Mouse (Mus musculus) spleen, embryonic (tissue): ENCODE measurements around the gene Map7d2.

Source experiments
- CTCF ChIA-PET: fragments of 350-600 bp; sonication (Branson Sonifier 250); formaldehyde crosslinking; loops from one replicate; lab custom pipeline; 2022; lab: Charles Lee

Gene Map7d2

DNA sequence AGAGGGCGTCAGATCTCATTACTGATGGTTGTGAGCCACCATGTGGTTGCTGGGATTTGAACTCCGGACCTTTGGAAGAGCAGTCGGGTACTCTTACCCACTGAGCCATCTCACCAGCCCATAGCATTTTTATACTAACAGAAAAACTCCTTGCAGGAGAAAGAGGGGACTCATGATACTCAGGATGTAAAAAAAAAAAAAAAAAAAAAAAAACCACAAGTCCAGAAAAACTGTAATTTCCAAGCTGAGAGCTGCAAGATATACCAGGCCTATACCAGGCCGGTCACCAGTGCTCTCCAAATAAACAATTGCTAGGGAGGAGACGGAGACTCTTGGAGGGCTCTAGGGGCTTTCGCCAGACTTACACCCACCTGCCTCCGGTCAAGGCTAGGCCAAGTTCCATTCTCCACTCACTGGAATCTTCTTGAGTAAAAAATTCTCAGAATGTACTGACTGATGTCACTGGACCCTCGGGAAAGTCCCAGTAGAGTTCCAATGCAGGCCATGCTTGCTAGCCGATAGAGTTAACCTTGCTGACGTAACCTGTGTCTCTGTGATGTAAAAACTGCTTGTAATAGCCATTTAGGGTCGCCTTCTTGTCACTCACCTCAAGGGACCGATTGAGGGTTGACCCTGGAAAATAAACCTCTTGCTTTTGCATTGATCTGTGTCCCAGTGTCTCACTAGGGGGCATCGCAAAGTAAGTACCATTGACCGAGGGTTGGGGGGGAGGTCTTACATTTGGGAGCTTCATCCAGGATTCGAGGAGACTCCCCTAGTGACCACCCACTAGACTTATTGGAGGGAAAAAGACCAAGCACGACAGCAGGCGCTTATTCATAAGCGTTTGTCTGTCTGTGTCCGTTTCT is 95.7 kb downstream of the Map7d2 start:
- CTCF ChIA-PET: no interaction called here

DNA sequence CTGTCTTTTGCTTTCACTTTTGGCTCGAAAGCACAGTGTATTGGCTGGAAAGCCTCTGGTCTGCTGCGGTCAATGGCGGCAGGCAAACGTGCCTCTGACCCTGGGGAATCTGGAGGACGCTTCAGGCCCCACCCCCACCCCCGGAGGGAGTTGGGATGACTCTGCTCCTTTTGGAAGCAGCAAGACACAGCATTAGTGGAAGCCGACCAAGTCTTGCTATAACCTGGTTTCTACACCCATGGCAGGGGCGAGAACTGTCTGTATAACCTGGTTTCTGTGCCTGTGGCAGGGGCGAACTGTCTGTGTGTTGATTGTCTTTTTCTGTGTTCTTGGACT is 96.3 kb downstream of the Map7d2 start:
- CTCF ChIA-PET: no interaction called here

DNA sequence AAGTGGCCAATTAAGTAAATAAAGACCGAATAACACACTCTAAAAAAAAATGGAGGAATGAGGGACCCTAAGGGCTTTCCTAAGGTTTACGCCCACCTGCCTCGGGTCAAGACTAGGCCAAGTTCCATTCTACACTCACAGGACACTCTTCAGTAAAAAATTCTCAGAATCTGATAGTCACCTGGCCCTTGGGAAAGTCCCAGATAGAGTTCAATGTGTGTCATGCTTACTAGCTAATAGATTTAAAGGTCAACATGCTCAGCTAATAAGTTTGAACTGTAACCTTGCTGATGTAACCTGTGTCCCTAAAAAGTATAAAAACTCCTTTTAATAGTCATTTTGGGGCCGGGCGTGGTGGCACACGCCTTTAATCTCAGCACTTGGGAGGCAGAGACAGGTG is 101.2 kb downstream of the Map7d2 start:
- CTCF ChIA-PET: no interaction called here

DNA sequence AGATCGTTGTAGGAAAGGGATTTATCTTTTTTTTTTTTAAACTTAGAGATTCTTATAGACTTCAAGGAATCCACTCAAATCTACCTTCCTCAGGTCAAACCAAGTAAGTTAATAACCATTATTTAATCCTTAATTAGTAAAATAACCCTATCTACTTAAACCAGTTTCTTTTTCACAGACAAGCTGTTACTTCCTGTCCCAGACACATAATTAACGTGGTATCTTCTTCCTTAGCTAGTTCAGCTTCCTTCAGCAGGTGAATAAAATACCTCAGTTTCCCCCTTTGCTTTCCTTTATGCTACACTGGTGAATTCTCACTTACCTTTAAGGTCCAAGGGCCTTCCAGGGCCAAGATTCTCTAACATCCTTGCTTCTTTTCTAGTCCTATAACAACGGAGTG is 107.4 kb downstream of the Map7d2 start:
- CTCF ChIA-PET: no interaction called here

DNA sequence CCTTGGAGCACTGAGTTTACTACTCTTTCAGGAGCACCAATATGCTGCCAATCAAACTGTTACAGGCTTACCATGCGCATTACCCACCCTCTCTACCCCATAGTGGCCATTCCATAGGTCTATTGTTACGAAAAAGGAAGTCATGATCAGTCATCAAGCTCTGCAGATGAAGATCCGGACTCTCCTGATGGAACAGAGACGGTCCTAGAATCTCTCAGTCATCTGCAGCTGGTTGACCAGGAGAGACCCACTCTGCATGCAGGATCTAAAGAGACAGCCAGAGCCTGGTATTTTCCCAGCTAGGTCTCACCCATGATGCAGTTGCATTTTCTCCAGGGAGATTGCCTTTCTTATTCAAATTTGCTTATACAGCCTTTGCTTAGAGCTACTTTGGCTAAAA is 108.3 kb downstream of the Map7d2 start:
- CTCF ChIA-PET: no interaction called here

DNA sequence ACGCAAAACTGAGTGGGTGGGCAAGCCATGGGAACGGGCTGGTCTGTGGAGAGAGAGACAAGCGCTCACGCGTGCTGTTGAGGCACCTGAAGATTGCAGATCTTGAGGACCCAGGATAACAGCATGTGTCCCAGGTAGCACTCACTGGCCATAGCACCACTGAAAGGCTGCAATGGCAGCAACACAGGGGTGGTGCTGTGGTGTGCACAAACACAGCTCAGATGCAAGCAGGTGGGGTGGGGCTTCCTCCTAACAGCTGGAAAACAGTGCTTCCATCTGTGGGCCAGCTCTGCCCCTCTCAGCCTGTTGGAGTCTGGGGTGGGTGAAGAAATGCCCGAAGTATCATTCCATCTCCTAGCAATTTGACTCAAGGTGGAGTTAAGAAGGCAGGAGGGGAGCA is 112.0 kb downstream of the Map7d2 start, which contains the start of gene Bclaf3:
Bclaf3 (plus strand) TSS at position 301 of the 400 bp plus-strand sequence.
- CTCF ChIA-PET: no interaction called here

DNA sequence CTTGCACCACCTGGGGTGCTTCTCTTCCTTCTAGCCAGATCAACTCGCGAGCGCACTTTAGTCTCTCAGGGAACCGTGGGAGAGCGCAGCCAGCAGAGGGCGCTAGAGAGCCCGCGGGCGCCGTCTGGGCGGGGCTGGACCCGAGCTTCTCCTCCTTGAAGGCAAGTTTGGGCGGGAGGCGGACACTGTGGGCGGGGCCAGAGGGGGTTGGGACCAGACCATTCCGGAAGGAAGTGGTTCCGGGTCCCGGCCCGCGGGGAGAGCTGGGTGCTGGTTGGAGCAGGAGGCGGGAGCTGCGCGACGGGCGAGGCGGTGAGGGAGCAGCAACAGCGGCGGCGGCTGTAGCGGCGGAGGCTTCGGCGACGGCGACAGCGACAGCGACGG is 118.0 kb downstream of the Map7d2 start:
- CTCF ChIA-PET: no interaction called here

DNA sequence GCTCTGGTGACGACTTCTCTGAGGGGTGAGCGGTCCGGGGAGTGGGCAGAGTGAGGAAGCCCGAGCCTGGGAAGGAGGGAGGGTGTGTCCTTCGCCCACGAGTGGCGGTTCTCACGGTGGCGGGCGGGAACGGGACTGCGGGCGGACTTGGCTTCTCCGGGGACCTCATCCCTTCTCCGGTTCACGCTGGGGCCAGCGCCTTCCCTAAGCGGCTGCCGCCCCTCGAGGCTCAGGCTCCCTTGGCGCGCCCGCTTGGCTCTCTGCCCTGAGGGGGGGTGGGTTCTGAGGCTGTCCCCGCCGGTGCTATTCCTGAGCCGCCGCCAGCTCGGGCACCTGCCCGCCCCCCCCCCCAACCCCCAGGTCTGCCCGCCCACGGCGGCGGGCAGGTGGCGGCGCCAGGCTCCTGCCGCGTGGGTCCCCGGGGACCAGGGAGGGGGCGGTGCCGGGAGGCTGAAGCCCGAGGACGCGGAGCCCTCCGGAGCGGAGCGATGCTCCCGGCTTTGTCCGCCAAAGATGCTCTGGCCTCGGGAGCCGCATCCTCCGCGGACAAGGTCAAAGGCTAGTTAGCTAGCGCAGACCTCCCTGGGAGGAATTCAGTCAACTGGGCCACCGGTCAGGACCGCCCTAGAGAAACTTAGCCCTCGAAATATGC is 118.6 kb downstream of the Map7d2 start:
- CTCF ChIA-PET: no interaction called here

DNA sequence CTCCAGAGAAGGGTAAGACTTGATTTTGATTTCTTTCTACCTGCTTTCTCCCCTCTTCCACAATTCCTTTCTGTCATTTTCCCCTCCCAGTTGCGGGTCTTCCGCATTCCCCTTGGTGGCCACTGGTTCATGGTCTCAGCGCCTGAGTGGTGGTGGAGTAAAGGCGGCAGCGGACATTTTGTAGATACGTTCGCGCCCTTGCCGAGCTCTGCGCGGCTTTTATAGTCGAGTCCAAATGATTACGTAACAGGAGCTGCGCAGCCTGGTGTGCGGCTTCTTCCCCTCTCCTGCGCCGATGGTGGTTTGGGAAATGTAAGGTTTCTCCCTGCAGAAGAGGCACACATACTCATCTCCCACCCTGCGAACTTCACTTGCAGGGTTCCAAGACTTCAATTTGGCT is 127.6 kb downstream of the Map7d2 start:
- CTCF ChIA-PET: no interaction called here

DNA sequence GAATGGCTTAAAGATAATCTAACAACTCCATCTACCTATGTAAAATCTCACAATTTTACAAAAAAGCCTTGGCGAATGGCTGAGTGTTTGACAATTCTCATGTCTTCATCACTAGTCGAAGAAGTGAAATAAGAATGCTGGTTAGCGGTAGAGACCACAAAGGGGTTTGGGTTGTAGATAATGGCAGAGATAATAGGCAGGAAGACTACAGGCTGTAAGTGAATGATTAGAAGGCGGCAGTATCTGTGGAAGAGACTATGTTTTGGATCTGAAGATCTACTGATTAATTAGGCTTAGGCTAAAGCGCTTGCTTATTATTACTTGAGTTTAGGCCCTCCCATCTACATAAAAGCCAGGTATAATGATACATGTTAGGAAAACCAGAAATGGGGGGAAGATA is 132.7 kb downstream of the Map7d2 start:
- CTCF ChIA-PET: no interaction called here
